Mouse (Mus musculus) T-helper 17 cell (primary cell): ENCODE results near the gene Gstm3.
"Not testable (repeated sequence)": the region's sequence is repeated elsewhere in the genome, so short reads cannot be mapped to it uniquely, and the experiment has no call there.

ENCODE experiments used
- in situ Hi-C, 2 experiments: fragments of 300-600 bp; cut with MboI, MseI; formaldehyde crosslinking; loops; 1 replicate in 1 of 2; 2 replicates in 1 of 2; pipeline ENCODE4 v1.15.1; 2025; ENCODE audit warnings: high pct_unique_total_duplicates in 2 of 2

Gene Gstm3

GRCm38 (mm10) chr3:107977691-107978090 is 8.6 kb upstream of the Gstm3 start:
- in situ Hi-C loops: no loop called here

- in situ Hi-C loops: no loop called here
These were observed 5.2 kb upstream of the Gstm3 start for GRCm38 (mm10) chr3:107974237-107974636.

GRCm38 (mm10) chr3:107972070-107972469 is 3.0 kb upstream of the Gstm3 start:
- in situ Hi-C loops: no loop called here

GRCm38 (mm10) chr3:107971101-107971500 is 2.0 kb upstream of the Gstm3 start:
- in situ Hi-C loops: not testable (repeated sequence)

- in situ Hi-C loops: no loop called here
These were observed 2.5 kb downstream of the Gstm3 start for GRCm38 (mm10) chr3:107966631-107967030.

GRCm38 (mm10) chr3:107965592-107965991 is 3.5 kb downstream of the Gstm3 start:
- in situ Hi-C loops: no loop called here

- in situ Hi-C loops: no loop called here
These were observed 4.3 kb downstream of the Gstm3 start for GRCm38 (mm10) chr3:107964656-107965308.

GRCm38 (mm10) chr3:107964026-107964425 is 5.1 kb downstream of the Gstm3 start:
- in situ Hi-C loops: no loop called here

- in situ Hi-C loops: not testable (repeated sequence)
These were observed 13.8 kb downstream of the Gstm3 start for GRCm38 (mm10) chr3:107955260-107955659.

GRCm38 (mm10) chr3:107953906-107954305 is 15.2 kb downstream of the Gstm3 start:
- in situ Hi-C loops: no loop called here

- in situ Hi-C loops: no loop called here
These were observed 15.7 kb downstream of the Gstm3 start for GRCm38 (mm10) chr3:107953328-107953755.

GRCm38 (mm10) chr3:107950531-107950930 is 18.6 kb downstream of the Gstm3 start:
- in situ Hi-C loops: no loop called here

GRCm38 (mm10) chr3:107949461-107949860 is 19.6 kb downstream of the Gstm3 start:
- in situ Hi-C loops: loop anchor here in 1 of 2 experiments (10.0 kb wide), 1 partner anchor 205 kb away; the partner anchor contains the start of gene Gpr61

GRCm38 (mm10) chr3:107945729-107946128 is 23.4 kb downstream of the Gstm3 start:
- in situ Hi-C loops: loop anchor here in 1 of 2 experiments (10.0 kb wide), 1 partner anchor 209 kb away; the partner anchor contains the start of gene Gpr61

- in situ Hi-C loops: loop anchor here in 1 of 2 experiments (5.0 to 10.0 kb wide), 2 partner anchors 69 to 211 kb away; partner anchors contain the start of gene Gpr61
These were observed 25.7 kb downstream of the Gstm3 start, which contains the start of gene Gstm6 for GRCm38 (mm10) chr3:107943239-107943990. Gene Gstm6 (minus strand): TSS chr3:107943749.

GRCm38 (mm10) chr3:107941261-107941660 is 27.8 kb downstream of the Gstm3 start:
- in situ Hi-C loops: loop anchor here in 1 of 2 experiments (5.0 to 10.0 kb wide), 2 partner anchors 71 to 214 kb away; partner anchors contain the start of gene Gpr61

GRCm38 (mm10) chr3:107940524-107940923 is 28.6 kb downstream of the Gstm3 start:
- in situ Hi-C loops: loop anchor here in 1 of 2 experiments (5.0 to 10.0 kb wide), 2 partner anchors 72 to 214 kb away; partner anchors contain the start of gene Gpr61

GRCm38 (mm10) chr3:107939830-107940229 is 29.3 kb downstream of the Gstm3 start:
- in situ Hi-C loops: loop anchor here in 1 of 2 experiments (5.0 to 10.0 kb wide), 2 partner anchors 72 to 215 kb away; partner anchors contain the start of gene Gpr61

- in situ Hi-C loops: no loop called here
These were observed 29.7 kb downstream of the Gstm3 start for GRCm38 (mm10) chr3:107939403-107939802.

GRCm38 (mm10) chr3:107935888-107936287 is 33.2 kb downstream of the Gstm3 start:
- in situ Hi-C loops: no loop called here

GRCm38 (mm10) chr3:107935268-107935667 is 33.8 kb downstream of the Gstm3 start:
- in situ Hi-C loops: no loop called here

- in situ Hi-C loops: no loop called here
These were observed 37.0 kb downstream of the Gstm3 start for GRCm38 (mm10) chr3:107932128-107932527.
